Mouse (Mus musculus) left cerebral cortex, adult 11 months (tissue): Measurements from ENCODE around the gene Carmil1.

ENCODE experiments used
- DNase-seq: peaks from one replicate; pipeline ENCODE4 v3.0.0; 2022; ENCODE audit warnings: low spot score

Gene Carmil1

DNA sequence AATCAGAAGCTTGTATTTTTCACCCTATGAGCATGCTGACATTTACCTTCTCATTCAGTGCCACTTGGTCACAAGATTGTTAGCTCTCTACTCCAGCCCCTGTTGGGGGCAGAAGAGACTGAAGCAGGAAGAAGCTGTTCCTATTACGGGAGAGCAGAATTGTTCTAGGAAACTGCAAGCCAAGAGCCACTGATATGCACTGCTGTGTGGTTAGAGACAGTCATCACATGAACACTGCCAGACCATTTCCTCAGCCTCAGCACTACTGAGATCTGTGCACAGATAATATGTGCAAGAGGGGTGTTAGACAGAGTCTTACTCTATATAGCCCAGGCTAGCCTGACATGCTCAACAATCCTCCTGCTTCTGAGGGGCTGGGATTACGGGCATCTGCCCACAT, 69.4 kb downstream of the Carmil1 start:
- DNase-seq = no peak

GRCm38 (mm10) chr13:24206097-24206496, 74.5 kb downstream of the Carmil1 start:
- no peak for DNase-seq

DNA sequence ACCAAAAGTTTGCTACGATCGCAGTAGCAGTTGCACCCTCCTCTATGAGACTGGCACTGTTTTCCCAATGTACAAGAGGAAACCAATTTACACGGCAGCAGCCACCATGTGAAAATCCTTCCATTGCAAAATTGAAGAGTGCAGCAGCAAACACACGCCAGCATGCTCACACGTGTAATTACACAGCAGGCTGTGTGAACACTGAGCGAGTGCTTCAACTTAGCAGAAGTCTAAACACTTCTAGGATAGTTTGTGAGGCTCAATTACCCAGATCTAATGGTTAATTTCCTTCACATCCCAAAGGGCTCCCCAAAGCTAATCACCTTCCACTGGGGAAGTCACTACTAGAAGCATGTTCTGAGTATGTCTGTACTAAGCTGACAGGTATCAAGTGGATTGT, 78.3 kb downstream of the Carmil1 start:
- no peak for DNase-seq

DNA sequence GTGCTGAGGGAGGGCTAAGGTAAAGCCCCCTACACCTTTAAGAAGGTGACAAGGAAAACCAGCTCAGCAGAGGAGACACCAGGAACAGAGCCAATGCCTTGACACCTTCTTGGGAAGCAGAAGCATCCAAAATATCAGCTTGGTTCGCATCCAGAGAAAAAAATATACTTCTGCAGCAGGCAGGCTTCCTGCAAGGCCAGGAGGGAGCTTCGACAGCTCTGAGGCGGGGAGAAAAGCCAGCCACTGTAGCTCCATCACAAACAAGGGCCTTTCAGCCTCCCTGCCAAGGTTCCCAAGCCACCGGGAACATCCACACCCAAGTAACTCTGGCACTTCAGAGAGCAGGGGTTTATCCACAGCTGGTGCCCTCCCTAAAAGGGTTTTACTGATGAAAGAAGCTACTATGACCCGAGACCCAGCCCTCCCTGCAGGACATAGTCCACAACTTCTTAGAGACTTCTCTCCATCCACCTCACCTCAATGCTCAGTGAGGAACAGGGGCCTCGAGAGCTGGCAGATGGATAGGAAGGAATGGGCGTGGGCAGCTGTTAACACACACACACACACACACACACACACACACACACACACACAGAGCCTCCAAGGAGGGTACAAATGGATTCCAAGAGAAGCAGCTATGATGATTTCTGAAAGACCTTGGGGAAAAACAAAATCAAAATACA, 80.6 kb downstream of the Carmil1 start:
- DNase-seq = peak; percentile 23

GRCm38 (mm10) chr13:24198396-24198924, 82.1 kb downstream of the Carmil1 start:
- DNase-seq = no peak

DNA sequence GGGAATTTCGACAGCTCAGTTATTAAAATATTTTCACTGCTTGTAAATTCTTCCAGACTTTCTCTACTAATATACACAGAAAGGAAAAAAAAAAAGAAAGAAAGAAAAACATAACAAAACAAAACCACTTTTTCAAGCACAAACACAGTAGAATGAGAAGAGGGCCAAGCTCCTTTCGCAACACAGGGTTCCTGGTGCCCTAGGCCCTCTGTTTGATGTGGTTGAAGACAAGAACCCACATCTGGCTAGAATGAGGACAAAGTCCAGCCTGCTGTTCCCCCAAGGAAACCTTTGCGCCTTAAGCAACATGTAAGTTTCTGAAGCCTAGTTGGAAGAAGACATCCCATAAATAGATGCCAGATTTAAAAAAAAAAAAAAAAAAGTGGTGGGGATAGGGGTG, 85.2 kb downstream of the Carmil1 start:
- no peak for DNase-seq

DNA sequence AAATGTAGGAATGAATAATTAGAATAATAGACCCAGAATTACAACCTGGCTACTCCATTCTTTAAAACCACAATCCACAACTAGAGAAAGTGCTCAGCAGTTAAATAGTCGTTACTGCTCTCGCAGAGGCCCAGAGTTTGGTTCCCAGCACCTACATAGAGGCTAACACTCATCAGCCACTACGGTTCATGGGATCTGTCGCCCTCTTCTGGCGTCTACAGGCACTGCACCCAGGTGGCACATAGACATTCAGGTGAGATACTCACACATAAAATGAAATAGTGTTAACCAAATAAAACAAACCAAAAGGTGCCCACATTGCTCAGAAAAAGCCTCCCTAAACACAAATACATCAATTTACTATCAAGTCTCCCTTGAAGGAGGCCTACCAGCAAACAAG, 86.6 kb downstream of the Carmil1 start:
- no peak for DNase-seq

- DNase-seq = no peak
Observed at GRCm38 (mm10) chr13:24190875-24191663, 89.5 kb downstream of the Carmil1 start.

DNA sequence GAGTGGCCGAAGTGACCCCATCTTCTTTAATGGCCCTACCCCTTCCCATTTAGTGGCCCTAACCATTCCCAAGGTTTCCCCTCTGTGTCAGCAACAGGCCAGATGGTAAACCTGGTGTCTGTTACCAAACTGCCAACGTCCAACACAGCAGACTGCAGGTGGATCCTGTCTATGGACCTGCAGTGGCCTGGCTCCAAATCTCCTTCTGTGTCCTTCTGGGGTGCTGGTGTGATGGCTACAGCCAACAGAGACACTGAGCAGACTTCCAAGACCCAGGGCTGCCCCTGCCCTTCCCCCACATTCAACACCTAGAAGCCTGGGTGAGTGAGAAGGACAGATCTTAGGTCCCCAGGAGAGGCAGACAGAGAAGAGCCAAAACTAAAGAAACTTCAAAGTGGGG, 93.6 kb downstream of the Carmil1 start:
- DNase-seq = no peak

DNA sequence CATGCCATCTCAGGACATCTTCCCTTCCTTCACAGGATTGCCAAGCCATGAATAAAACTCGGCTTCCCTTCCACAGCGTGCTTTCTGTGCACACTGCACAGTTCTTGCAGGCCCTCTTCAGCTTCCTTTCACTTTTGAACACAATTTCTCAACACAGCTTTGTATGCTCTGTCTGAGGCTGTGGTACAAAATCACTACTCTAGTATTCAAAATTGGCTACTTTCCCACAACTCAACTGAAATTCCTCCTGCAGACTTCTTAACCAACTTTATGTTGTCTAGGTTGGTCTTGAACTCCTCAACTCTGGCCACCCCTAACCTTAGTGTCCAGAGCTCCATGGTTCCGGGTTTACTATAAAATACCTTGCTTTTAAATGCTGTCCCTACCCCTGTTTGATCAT, 95.0 kb downstream of the Carmil1 start:
- no peak for DNase-seq

DNA sequence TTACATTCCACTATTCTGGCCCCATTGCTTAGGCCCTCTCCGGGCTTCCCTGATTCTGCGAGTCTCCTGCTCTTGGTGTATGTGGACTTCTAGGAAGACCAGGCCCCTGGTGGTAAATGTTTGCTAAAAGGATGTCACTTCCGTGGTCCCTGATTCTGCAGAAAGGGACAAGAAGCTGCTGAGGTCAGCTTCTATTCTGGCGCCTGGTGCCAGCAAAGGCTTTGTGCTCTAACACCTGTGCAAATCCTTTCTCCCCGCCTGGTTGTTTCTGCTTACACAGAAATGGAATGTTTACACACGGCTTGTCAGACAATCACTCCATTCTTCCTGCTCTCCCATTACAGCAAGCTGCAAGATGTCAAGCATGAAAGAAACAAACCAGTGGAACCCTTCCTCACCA, 97.7 kb downstream of the Carmil1 start:
- no peak for DNase-seq

DNA sequence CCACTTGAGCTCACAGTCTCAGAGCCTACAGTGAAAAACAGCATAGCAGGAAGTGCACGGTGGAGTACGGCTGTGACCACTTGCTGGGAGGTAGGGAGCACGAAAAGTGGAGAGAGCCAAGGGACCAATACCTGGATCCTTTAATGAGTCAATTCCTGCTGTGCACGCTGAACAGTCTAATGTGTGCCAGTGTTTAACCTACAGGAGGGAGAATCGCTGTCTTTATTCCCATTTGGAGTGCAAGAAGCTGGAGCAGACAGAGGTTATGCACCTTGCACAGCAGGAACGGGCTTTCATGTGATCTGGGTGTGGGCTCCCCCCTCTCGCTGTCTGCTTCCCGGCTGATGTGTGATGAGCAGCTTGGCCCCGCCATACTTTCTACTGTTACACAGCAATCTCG, 101.1 kb downstream of the Carmil1 start:
- no peak for DNase-seq

GRCm38 (mm10) chr13:24177600-24177999, 103.0 kb downstream of the Carmil1 start:
- no peak for DNase-seq

DNA sequence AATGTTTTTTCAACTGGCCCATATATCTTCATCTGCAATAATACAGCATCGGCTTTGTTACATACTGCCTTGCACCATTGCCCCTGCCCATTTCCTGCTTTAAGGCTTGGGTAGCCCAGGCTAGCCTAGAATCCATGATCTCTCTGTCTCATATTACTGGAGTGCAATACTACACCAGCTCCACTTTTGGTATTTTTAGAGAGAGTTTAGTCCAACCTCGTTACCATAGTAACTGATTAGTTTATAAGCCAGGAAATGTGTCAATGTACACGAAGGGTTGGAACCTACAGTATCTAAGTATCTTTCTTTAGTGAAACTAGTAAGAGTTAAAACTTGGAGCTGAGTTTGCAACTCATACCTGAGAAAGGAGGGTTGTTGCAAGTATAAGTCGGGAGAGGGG, 103.8 kb downstream of the Carmil1 start:
- DNase-seq = no peak

DNA sequence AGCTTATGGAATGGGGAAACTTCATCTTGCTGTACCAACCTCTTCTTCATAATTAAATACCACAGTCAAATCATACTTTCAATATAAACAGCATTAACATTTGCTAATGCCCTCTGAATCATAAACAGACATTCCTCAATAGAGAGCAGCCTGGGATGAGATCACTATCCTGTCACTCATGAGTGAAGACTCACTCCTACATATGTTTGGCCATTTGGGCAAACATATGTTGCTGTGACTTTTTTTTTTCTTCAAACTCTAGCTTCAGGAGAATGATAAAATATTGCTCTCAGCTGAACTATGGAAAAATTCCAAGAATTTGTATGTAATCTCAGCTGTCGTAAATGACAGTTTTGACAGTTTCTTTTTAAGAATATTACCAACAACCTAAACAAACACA, 110.9 kb downstream of the Carmil1 start:
- no peak for DNase-seq

GRCm38 (mm10) chr13:24163368-24163767, 117.2 kb downstream of the Carmil1 start:
- no peak for DNase-seq

DNA sequence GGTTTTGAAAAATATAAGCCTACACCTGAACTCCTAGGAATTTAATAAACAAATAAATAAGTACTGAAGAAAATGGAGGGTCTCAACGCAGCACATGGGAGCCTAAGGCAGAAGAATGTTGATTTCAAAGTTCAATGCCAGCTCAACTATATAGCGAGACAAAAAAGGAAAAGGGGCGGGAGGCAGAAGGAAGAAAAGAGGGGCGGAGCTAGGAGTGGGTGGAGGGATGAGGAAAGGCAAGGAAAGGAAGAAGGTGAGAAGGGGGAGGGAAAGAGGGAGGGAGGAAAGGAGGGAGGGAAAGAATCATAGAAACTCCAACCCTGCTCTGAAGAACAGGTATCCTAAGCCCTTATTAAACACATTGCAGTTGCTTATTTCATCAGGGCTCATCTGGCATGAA, 119.5 kb downstream of the Carmil1 start:
- DNase-seq = no peak

DNA sequence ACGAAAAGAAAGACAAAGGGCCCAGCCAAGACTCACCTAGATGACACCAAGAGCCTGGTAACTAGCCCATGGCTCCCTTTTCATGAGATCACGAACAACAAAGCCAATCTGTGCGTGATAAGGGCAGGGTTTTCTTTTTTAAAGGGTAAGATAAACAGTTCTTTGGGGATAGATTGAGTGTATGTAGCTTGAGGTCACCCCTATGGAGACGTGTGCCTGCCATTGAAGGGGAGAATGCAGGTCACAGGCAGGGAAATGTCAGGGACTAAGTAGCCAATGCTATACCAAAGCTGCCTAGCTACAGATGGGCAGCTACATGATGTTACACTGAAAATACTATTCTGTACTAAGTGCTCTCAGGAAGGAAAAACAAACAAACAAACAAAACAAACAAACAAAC, 120.6 kb downstream of the Carmil1 start:
- no peak for DNase-seq

- DNase-seq = no peak
Observed at GRCm38 (mm10) chr13:24159190-24159965, 121.2 kb downstream of the Carmil1 start.

GRCm38 (mm10) chr13:24157560-24158011, 123.0 kb downstream of the Carmil1 start:
- DNase-seq = peak; percentile 16

- DNase-seq = no peak
Observed at GRCm38 (mm10) chr13:24155190-24155589, 125.4 kb downstream of the Carmil1 start.

DNA sequence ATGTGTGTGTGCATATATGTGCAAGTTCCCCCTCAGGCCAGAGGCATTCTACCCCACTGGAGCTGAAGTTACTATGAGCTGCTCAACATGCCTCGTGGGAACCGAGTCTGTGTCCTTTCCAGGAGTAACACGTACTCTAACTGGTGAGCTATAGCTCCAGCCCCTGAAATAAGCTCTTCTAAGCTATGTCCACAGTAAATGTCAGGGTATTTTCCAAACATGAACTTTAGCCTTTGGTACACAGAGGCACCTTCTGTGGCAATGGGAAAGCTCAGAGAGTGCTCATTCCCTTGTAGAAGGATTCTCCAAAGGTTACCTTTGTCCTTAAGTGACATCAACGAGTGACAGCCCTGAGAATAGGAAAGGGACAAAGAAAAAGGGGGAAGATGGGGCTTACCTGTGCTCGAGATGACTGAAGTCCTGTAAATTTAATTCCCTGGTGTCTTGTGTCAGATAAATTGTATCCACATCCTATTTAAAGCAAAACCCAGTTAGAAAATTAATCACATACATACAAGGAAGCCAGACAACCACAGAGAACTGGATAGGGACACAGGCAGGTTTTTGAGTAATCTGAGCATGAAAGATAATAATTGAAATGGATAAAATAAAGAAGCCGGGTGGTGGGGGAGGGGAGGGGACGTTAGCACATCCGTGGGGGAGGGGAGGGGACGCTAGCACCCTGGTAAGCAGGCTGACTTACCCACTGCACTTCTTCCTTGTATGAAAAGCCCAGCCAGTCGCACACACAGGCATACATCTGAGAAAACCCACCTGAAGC, 126.1 kb downstream of the Carmil1 start:
- DNase-seq = no peak
